Mouse (Mus musculus) myocyte (in vitro differentiated cells): ENCODE data around the gene Srrt. TPM values are rescaled to one million over a fixed set of nuclear protein-coding genes. Genes with fewer than 3 reads are reported as not detected.

Experiments used
- H3K27me3 ChIP-seq: one replicate; pipeline ENCODE4 v1.6.1; 2011; ENCODE audit not compliant: control insufficient read depth, insufficient read depth, insufficient read length
- H3K36me3 ChIP-seq: one replicate; pipeline ENCODE4 v1.6.1; 2011; ENCODE audit not compliant: control insufficient read depth, insufficient read depth
- H3K4me2 ChIP-seq: one replicate; pipeline ENCODE4 v1.6.1; 2011; ENCODE audit warnings: low read depth, control low read depth
- H3K4me3 ChIP-seq: one replicate; pipeline ENCODE4 v1.5.1; 2011; ENCODE audit warnings: mild to moderate bottlenecking, control low read depth, moderate library complexity
- H3K79me2 ChIP-seq: one replicate; pipeline ENCODE4 v1.6.1; 2011; ENCODE audit not compliant: control insufficient read depth, insufficient read depth
- H3ac ChIP-seq: one replicate; pipeline ENCODE4 v1.6.1; 2011; ENCODE audit not compliant: control insufficient read depth, insufficient read length
- CEBPB ChIP-seq: IDR thresholded peaks from 2 replicates; pipeline ENCODE4 v1.6.1; 2011; ENCODE audit warnings: mild to moderate bottlenecking, moderate library complexity; ENCODE audit not compliant: poor library complexity, insufficient read depth, severe bottlenecking
- E2F4 ChIP-seq: IDR thresholded peaks from one replicate; pipeline ENCODE4 v1.6.1; 2011; ENCODE audit warnings: mild to moderate bottlenecking, control low read depth, moderate library complexity; ENCODE audit not compliant: insufficient read depth
- MAX ChIP-seq: IDR thresholded peaks from one replicate; pipeline ENCODE4 v1.6.1; 2011; ENCODE audit warnings: low read depth, mild to moderate bottlenecking, control low read depth
- MYOD1 ChIP-seq, 3 experiments: IDR thresholded peaks; one replicate each; pipeline ENCODE4 v1.6.1; 2011; ENCODE audit warnings: control low read depth in 2 of 3, low read depth in 2 of 3, mild to moderate bottlenecking in 2 of 3, moderate library complexity in 1 of 3; ENCODE audit not compliant: insufficient read length in 2 of 3, control insufficient read depth in 1 of 3
- MYOG ChIP-seq, 3 experiments: IDR thresholded peaks; one replicate each; pipeline ENCODE4 v1.6.1; 2011; ENCODE audit warnings: control low read depth in 2 of 3, low read depth in 2 of 3, mild to moderate bottlenecking in 2 of 3; ENCODE audit not compliant: insufficient read length in 2 of 3, control insufficient read depth in 1 of 3, insufficient read depth in 1 of 3
- POLR2A ChIP-seq: IDR thresholded peaks from one replicate; pipeline ENCODE4 v1.6.1; 2011; ENCODE audit warnings: low read depth, mild to moderate bottlenecking, control low read depth, moderate library complexity; ENCODE audit not compliant: insufficient read length
- POLR2AphosphoS2 ChIP-seq: IDR thresholded peaks from one replicate; pipeline ENCODE4 v1.6.1; 2011; ENCODE audit warnings: low read depth, control low read depth; ENCODE audit not compliant: insufficient read length
- REST ChIP-seq: IDR thresholded peaks from one replicate; pipeline ENCODE4 v1.6.1; 2011; ENCODE audit warnings: mild to moderate bottlenecking, control low read depth, moderate library complexity; ENCODE audit not compliant: insufficient read depth, insufficient read length
- SRF ChIP-seq: IDR thresholded peaks from one replicate; pipeline ENCODE4 v1.6.1; 2011; ENCODE audit warnings: low read depth; ENCODE audit not compliant: control insufficient read depth, insufficient read length
- TCF12 ChIP-seq: IDR thresholded peaks from one replicate; pipeline ENCODE4 v1.6.1; 2011; ENCODE audit warnings: mild to moderate bottlenecking, control low read depth; ENCODE audit not compliant: poor library complexity, insufficient read depth, severe bottlenecking
- TCF3 ChIP-seq: IDR thresholded peaks from one replicate; pipeline ENCODE4 v1.6.1; 2011; ENCODE audit warnings: low read depth, control low read depth; ENCODE audit not compliant: insufficient read length
- USF1 ChIP-seq: IDR thresholded peaks from one replicate; pipeline ENCODE4 v1.6.1; 2011; ENCODE audit warnings: low read depth, mild to moderate bottlenecking, control low read depth, moderate library complexity
- polyA plus RNA-seq: library from polyadenylated mRNA; unstranded; fragments of >200 nt; fragmentation: generic; extraction: Trizol; gene quantifications from one replicate; pipeline ENCODE4 v1.2.1, GENCODE M21; 2012; ENCODE audit warnings: missing spikeins

Srrt gene
- polyA plus RNA-seq, 1 experiment, result 59.0 TPM

DNA sequence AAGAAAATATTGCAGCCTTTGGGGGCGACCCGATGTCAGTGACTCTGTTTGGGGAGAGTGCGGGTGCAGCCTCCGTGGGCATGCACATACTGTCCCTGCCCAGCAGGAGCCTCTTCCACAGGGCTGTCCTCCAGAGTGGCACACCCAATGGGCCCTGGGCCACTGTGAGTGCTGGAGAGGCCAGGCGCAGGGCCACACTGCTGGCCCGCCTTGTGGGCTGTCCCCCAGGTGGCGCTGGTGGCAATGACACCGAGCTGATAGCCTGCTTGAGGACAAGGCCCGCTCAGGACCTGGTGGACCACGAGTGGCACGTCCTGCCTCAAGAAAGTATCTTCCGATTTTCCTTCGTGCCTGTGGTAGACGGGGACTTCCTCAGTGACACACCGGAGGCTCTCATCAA is 16.8 kb downstream of the Srrt start:
- no peaks in the 10 kb centered on the region for H3K79me2 ChIP-seq
- peaks cover 4% of the 10 kb centered on the region for H3K36me3 ChIP-seq
- no peak overlapping the region for H3K4me3 ChIP-seq
- H3ac ChIP-seq, result no peak overlapping the region
- no peak overlapping the region for H3K4me2 ChIP-seq
- peaks cover 17% of the 10 kb centered on the region for H3K27me3 ChIP-seq
- TF ChIP-seq POLR2AphosphoS2 (peak; percentile 54), TCF12 (no peak), MYOD1 (IDR thresholded peaks at IDR 0.05; ENCODE audit: control insufficient read depth in 1 of 3, insufficient read length in 2 of 3, low read depth in 2 of 3) (peak in 1 of 3 experiments; percentile 14)

DNA sequence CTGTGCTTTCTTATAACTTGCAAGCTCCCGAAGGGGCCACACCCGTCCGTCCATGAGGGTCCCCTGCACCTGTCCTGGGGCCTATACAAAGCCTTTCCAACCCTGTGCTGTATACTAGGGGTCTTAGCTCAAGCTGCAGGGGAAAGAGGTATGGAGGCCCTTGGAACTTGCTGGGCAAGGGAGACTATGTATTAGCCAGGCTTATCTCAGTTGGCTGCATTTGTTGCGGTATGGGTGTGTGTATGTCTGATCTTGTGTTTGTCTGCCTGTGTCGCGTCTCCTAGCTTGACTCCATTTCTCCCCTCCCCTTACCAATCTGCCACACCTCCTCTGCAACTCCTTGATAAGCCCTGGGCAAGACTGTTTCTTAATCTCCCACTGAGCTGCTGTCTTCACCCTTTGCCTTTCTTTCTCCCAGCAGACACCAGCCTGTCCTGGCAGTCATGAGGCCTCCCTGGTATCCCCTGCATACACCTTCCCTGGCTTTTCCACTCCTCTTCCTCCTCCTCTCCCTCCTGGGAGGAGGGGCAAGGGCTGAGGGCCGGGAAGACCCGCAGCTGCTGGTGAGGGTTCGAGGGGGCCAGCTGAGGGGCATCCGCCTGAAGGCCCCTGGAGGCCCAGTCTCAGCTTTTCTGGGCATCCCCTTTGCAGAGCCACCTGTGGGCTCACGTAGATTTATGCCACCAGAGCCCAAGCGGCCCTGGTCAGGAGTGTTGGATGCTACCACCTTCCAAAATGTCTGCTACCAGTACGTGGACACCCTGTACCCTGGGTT is 17.7 kb downstream of the Srrt start:
- H3K4me3 ChIP-seq, result peak overlapping the region; percentile 19
- no peak overlapping the region for H3ac ChIP-seq
- H3K79me2 ChIP-seq, result no peaks in the 10 kb centered on the region
- no peak for TF ChIP-seq POLR2AphosphoS2
- TF ChIP-seq TCF3, result no peak
- no peak for TF ChIP-seq SRF
- no peak for TF ChIP-seq POLR2A
- peaks cover 17% of the 10 kb centered on the region for H3K27me3 ChIP-seq
- peak overlapping the region; percentile 57 for H3K4me2 ChIP-seq
- H3K36me3 ChIP-seq, result no peaks in the 10 kb centered on the region

DNA sequence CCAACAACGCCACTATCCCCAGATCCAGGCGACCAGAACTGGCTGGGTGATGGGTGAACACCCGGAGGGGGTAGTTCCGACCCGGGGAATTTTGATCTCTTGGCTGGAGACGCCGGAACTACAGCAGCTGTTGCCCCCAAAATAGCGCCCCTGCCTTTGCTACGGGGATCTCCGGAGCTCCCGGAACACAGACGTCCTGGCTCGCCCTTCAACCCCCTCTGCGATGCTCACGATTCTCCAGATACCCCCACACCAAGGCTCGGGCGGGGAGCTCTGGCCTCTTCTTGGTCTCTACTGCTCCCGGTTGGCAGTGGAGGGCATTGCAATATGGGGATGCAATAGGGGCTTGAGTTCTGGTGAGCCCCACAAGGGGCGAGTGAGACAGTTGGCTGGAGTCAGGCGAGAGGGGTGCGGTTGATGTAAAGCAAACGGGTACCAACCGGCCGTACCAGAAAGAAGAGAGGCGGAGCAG is 18.4 kb downstream of the Srrt start:
- Histone ChIP-seq H3K4me2 (peak overlapping the region; percentile 57), H3K27me3 (peaks cover 17% of the 10 kb centered on the region), H3K79me2 (no peaks in the 10 kb centered on the region), H3K36me3 (no peaks in the 10 kb centered on the region), H3K4me3 (peak overlapping the region; percentile 19), H3ac (no peak overlapping the region)
- TF ChIP-seq TCF12, result no peak
- no peak for TF ChIP-seq CEBPB
- TF ChIP-seq TCF3, result no peak
- no peak for TF ChIP-seq POLR2AphosphoS2
- no peak for TF ChIP-seq REST
- TF ChIP-seq E2F4, result no peak
- TF ChIP-seq MYOG (IDR thresholded peaks at IDR 0.05; ENCODE audit: control insufficient read depth in 1 of 3, insufficient read depth in 1 of 3, insufficient read length in 2 of 3, low read depth in 2 of 3), result peak in 2 of 3 experiments; percentile 56 to 86
- no peak for TF ChIP-seq MAX
- TF ChIP-seq SRF, result no peak
- TF ChIP-seq MYOD1 (IDR thresholded peaks at IDR 0.05; ENCODE audit: control insufficient read depth in 1 of 3, insufficient read length in 2 of 3, low read depth in 2 of 3), result peak; percentile 10 to 79 (median 36)
- TF ChIP-seq USF1, result no peak
- TF ChIP-seq POLR2A, result no peak

DNA sequence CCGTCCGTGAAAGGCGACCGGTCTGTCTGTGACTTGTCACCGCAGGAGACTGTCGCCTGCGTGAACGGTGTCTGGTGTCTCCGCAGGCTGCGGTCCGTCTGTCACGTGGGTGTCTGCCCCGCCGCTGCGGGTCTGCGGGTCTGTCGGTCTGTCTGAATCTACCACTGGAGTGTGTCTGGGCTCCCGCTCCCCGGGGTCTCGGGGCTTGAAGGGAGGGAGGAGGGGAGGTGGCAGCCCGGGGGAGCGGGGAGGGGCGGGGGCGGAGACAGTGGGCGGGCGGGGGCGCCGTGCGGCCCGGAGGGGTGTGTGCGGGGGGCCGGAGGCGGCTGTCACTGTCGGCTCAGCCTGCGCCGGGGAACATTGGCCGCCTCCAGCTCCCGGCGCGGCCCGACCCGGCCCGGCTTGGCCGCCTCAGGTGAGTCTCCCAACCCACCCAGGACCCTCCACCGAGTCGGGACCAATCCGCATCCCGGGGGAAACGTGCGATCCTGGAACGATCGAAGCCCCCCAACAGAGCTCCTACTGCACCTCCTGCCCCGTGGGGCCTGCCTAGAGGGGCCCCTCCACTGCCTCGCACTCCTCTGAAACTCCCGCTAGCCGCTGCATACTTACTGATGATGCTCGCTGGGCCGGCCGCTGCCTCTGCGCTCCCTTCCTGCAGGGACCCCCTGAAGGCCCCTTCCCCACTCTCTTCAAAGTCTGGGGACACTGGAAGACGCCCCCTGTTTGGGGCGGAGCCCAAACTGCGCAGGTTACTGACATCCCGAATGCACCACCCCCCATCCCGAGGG is 19.3 kb downstream of the Srrt start:
- TF ChIP-seq MAX (no peak), MYOG (IDR thresholded peaks at IDR 0.05; ENCODE audit: control insufficient read depth in 1 of 3, insufficient read depth in 1 of 3, insufficient read length in 2 of 3, low read depth in 2 of 3) (no peak), SRF (no peak), REST (no peak)
- Histone ChIP-seq H3K4me3 (peak overlapping the region; percentile 19), H3K4me2 (peak overlapping the region; percentile 65), H3K36me3 (no peaks in the 10 kb centered on the region), H3K27me3 (peaks cover 17% of the 10 kb centered on the region), H3K79me2 (no peaks in the 10 kb centered on the region), H3ac (no peak overlapping the region)
